Mouse (Mus musculus): ENCODE data around the gene Kcp.

DNA sequence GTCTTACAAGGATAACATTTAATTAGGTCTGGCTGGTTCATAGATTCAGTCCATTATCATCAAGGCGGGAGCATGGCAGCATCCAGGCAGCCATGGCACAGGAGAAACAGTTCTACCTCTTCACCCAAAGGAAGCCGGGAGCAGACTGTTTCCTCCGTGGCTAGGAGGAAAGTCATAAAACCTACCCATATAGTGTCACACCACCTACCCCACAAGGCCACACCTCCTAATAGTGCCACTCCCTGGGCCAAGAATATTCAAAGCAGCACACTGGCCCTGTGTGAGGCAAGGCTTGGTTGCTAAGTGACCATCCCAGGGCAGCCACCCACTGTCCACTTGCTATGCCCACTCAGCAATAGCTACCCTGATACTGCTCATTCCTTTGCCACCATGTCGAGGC, 36.6 kb downstream of the Kcp start, which contains the start of gene Atp6v1fnb:
- TF ChIP-seq CTCF (IDR thresholded peaks at IDR 0.05; ENCODE audit: low read depth) (no peak), EP300 (IDR thresholded peaks at IDR 0.05; ENCODE audit: low read depth) (no peak)
